Mouse (Mus musculus): ENCODE data around the gene Dip2b. TPM values are rescaled to one million over a fixed set of nuclear protein-coding genes. Genes with fewer than 3 reads are reported as not detected.

Gene Dip2b
- polyA plus RNA-seq, 1 experiment: not detected

GRCm38 (mm10) chr15:100088021-100088420 lies 49.6 kb downstream of the Dip2b start:
- Histone ChIP-seq H3K4me1 (ENCODE audit: control insufficient read depth, insufficient read depth, low read length) (peaks cover 33% of the 10 kb centered on the region), H3K27ac (ENCODE audit: insufficient read depth, low read depth, low read length) (no peak overlapping the region), H3K4me3 (ENCODE audit: insufficient read depth, low read depth, low read length) (no peak overlapping the region)
- TF ChIP-seq POLR2A (IDR thresholded peaks at IDR 0.05; ENCODE audit: insufficient read depth, low read depth, low read length): no peak
- TF ChIP-seq CTCF (IDR thresholded peaks at IDR 0.05; ENCODE audit: insufficient read depth, low read depth, low read length): no peak
- WGBS: 63% methylated on average over 7 of the region's 7 CpGs

- Histone ChIP-seq H3K4me3 (ENCODE audit: insufficient read depth, low read depth, low read length) (no peak overlapping the region), H3K4me1 (ENCODE audit: control insufficient read depth, insufficient read depth, low read length) (peaks cover 27% of the 10 kb centered on the region), H3K27ac (ENCODE audit: insufficient read depth, low read depth, low read length) (no peak overlapping the region)
- WGBS: 35% methylated on average over 8 of the region's 8 CpGs
- no peak for TF ChIP-seq POLR2A (IDR thresholded peaks at IDR 0.05; ENCODE audit: insufficient read depth, low read depth, low read length)
- TF ChIP-seq CTCF (IDR thresholded peaks at IDR 0.05; ENCODE audit: insufficient read depth, low read depth, low read length): peak; percentile 12; the same call in 1 of the 2 replicates
These were observed 51.2 kb downstream of the Dip2b start for GRCm38 (mm10) chr15:100089645-100090053.

GRCm38 (mm10) chr15:100091818-100092217 lies 53.4 kb downstream of the Dip2b start:
- H3K27ac ChIP-seq (ENCODE audit: insufficient read depth, low read depth, low read length): peak overlapping the region; percentile 47

GRCm38 (mm10) chr15:100092258-100092657 lies 53.8 kb downstream of the Dip2b start:
- H3K4me3 ChIP-seq (ENCODE audit: insufficient read depth, low read depth, low read length): no peak overlapping the region
- H3K27ac ChIP-seq (ENCODE audit: insufficient read depth, low read depth, low read length): peak overlapping the region; percentile 47
- TF ChIP-seq CTCF (IDR thresholded peaks at IDR 0.05; ENCODE audit: insufficient read depth, low read depth, low read length) (no peak), POLR2A (IDR thresholded peaks at IDR 0.05; ENCODE audit: insufficient read depth, low read depth, low read length) (no peak)
- WGBS: 20% methylated on average over 16 of the region's 16 CpGs
- H3K4me1 ChIP-seq (ENCODE audit: control insufficient read depth, insufficient read depth, low read length): peaks cover 22% of the 10 kb centered on the region

More at GRCm38 (mm10) chr15:100091818-100092217, 53.4 kb downstream of the Dip2b start:
- WGBS: 38% methylated on average over 8 of the region's 8 CpGs
- peaks cover 22% of the 10 kb centered on the region for H3K4me1 ChIP-seq (ENCODE audit: control insufficient read depth, insufficient read depth, low read length)
- TF ChIP-seq CTCF (IDR thresholded peaks at IDR 0.05; ENCODE audit: insufficient read depth, low read depth, low read length) (no peak), POLR2A (IDR thresholded peaks at IDR 0.05; ENCODE audit: insufficient read depth, low read depth, low read length) (no peak)
- H3K4me3 ChIP-seq (ENCODE audit: insufficient read depth, low read depth, low read length): no peak overlapping the region

GRCm38 (mm10) chr15:100096587-100097428 lies 58.3 kb downstream of the Dip2b start:
- WGBS: 61% methylated on average over 7 of the region's 7 CpGs
- Histone ChIP-seq H3K4me1 (ENCODE audit: control insufficient read depth, insufficient read depth, low read length) (peaks cover 12% of the 10 kb centered on the region), H3K27ac (ENCODE audit: insufficient read depth, low read depth, low read length) (no peak overlapping the region), H3K4me3 (ENCODE audit: insufficient read depth, low read depth, low read length) (no peak overlapping the region)
- TF ChIP-seq POLR2A (IDR thresholded peaks at IDR 0.05; ENCODE audit: insufficient read depth, low read depth, low read length) (no peak), CTCF (IDR thresholded peaks at IDR 0.05; ENCODE audit: insufficient read depth, low read depth, low read length) (no peak)

GRCm38 (mm10) chr15:100100336-100100735 lies 61.9 kb downstream of the Dip2b start:
- TF ChIP-seq CTCF (IDR thresholded peaks at IDR 0.05; ENCODE audit: insufficient read depth, low read depth, low read length) (no peak), POLR2A (IDR thresholded peaks at IDR 0.05; ENCODE audit: insufficient read depth, low read depth, low read length) (no peak)
- H3K4me1 ChIP-seq (ENCODE audit: control insufficient read depth, insufficient read depth, low read length): 0 out of 2 replicates have a peak, but pooled peaks cover 6% of the 10 kb centered on the region
- no peak overlapping the region for H3K4me3 ChIP-seq (ENCODE audit: insufficient read depth, low read depth, low read length)
- 57% methylated on average over 7 of the region's 7 CpGs for WGBS
- no peak overlapping the region for H3K27ac ChIP-seq (ENCODE audit: insufficient read depth, low read depth, low read length)

- TF ChIP-seq POLR2A (IDR thresholded peaks at IDR 0.05; ENCODE audit: insufficient read depth, low read depth, low read length) (no peak), CTCF (IDR thresholded peaks at IDR 0.05; ENCODE audit: insufficient read depth, low read depth, low read length) (no peak)
- no peak overlapping the region for H3K27ac ChIP-seq (ENCODE audit: insufficient read depth, low read depth, low read length)
- no peak overlapping the region for H3K4me3 ChIP-seq (ENCODE audit: insufficient read depth, low read depth, low read length)
- 0 out of 2 replicates have a peak, but pooled peaks cover 6% of the 10 kb centered on the region for H3K4me1 ChIP-seq (ENCODE audit: control insufficient read depth, insufficient read depth, low read length)
These were observed 62.7 kb downstream of the Dip2b start for GRCm38 (mm10) chr15:100101206-100101605.

GRCm38 (mm10) chr15:100104126-100104525 lies 65.7 kb downstream of the Dip2b start:
- WGBS: 90% methylated on average over 2 of the region's 2 CpGs
- no peak for TF ChIP-seq CTCF (IDR thresholded peaks at IDR 0.05; ENCODE audit: insufficient read depth, low read depth, low read length)
- no peak for TF ChIP-seq POLR2A (IDR thresholded peaks at IDR 0.05; ENCODE audit: insufficient read depth, low read depth, low read length)
- Histone ChIP-seq H3K27ac (ENCODE audit: insufficient read depth, low read depth, low read length) (no peak overlapping the region), H3K4me1 (ENCODE audit: control insufficient read depth, insufficient read depth, low read length) (peaks cover 11% of the 10 kb centered on the region; the same call in 1 of the 2 replicates), H3K4me3 (ENCODE audit: insufficient read depth, low read depth, low read length) (no peak overlapping the region)

- Histone ChIP-seq H3K4me1 (ENCODE audit: control insufficient read depth, insufficient read depth, low read length) (peaks cover 19% of the 10 kb centered on the region), H3K4me3 (ENCODE audit: insufficient read depth, low read depth, low read length) (no peak overlapping the region), H3K27ac (ENCODE audit: insufficient read depth, low read depth, low read length) (no peak overlapping the region)
- WGBS: 54% methylated on average over 18 of the region's 18 CpGs
- no peak for TF ChIP-seq CTCF (IDR thresholded peaks at IDR 0.05; ENCODE audit: insufficient read depth, low read depth, low read length)
These were observed 69.8 kb downstream of the Dip2b start for GRCm38 (mm10) chr15:100108071-100108782.

Data from olfactory bulb, adult 2 months (tissue).